Mouse (Mus musculus): ENCODE measurements around the gene Nckap5. TPM values are rescaled to one million over a fixed set of nuclear protein-coding genes. Genes with fewer than 3 reads are reported as not detected.
"Not testable (repeated sequence)": the region's sequence is repeated elsewhere in the genome, so short reads cannot be mapped to it uniquely, and the experiment has no call there.

Gene Nckap5
- polyA plus RNA-seq, 1 experiment from 2014 or later: 10.1 TPM

- Histone ChIP-seq H3K9ac (ENCODE audit: low read length) (no peak overlapping the region), H3K9me3 (ENCODE audit: control insufficient read depth, low read length) (no peaks in the 10 kb centered on the region), H3K27me3 (replicated peaks; ENCODE audit: control insufficient read depth, insufficient read depth, low read length) (no peaks in the 10 kb centered on the region), H3K36me3 (ENCODE audit: control insufficient read depth, insufficient read depth, low read length) (no peaks in the 10 kb centered on the region), H3K4me3 (ENCODE audit: low read depth, low read length) (no peak overlapping the region), H3K4me2 (ENCODE audit: low read length) (no peak overlapping the region), H3K27ac (ENCODE audit: low read depth) (no peak overlapping the region), H3K4me1 (replicated peaks; ENCODE audit: control insufficient read depth, insufficient read depth, low read length) (no peaks in the 10 kb centered on the region)
- 80% methylated on average over 3 of the region's 3 CpGs for WGBS
- no peak for ATAC-seq (replicated peaks; ENCODE audit: low FRiP score, low TSS enrichment, low read depth)
- DNase-seq (ENCODE audit: low spot score): no peak
These were observed 714.6 kb downstream of the Nckap5 start for GRCm38 (mm10) chr1:126116034-126116433.

- WGBS: 84% methylated on average over 3 of the region's 3 CpGs
- H3K9me3 ChIP-seq (ENCODE audit: control insufficient read depth, low read length): no peaks in the 10 kb centered on the region
- ATAC-seq (replicated peaks; ENCODE audit: low FRiP score, low TSS enrichment, low read depth): no peak
- DNase-seq (ENCODE audit: low spot score): no peak
- H3K36me3 ChIP-seq (ENCODE audit: control insufficient read depth, insufficient read depth, low read length): no peaks in the 10 kb centered on the region
- no peak overlapping the region for H3K4me3 ChIP-seq (ENCODE audit: low read depth, low read length)
- H3K27me3 ChIP-seq (replicated peaks; ENCODE audit: control insufficient read depth, insufficient read depth, low read length): no peaks in the 10 kb centered on the region
- H3K4me2 ChIP-seq (ENCODE audit: low read length): no peak overlapping the region
- no peaks in the 10 kb centered on the region for H3K4me1 ChIP-seq (replicated peaks; ENCODE audit: control insufficient read depth, insufficient read depth, low read length)
- H3K9ac ChIP-seq (ENCODE audit: low read length): no peak overlapping the region
- no peak overlapping the region for H3K27ac ChIP-seq (ENCODE audit: low read depth)
These were observed 724.8 kb downstream of the Nckap5 start for GRCm38 (mm10) chr1:126105673-126106256.

GRCm38 (mm10) chr1:126094346-126094745 lies 736.3 kb downstream of the Nckap5 start:
- no peaks in the 10 kb centered on the region for H3K4me1 ChIP-seq (replicated peaks; ENCODE audit: control insufficient read depth, insufficient read depth, low read length)
- no peaks in the 10 kb centered on the region for H3K36me3 ChIP-seq (ENCODE audit: control insufficient read depth, insufficient read depth, low read length)
- H3K9ac ChIP-seq (ENCODE audit: low read length): no peak overlapping the region
- DNase-seq (ENCODE audit: low spot score): no peak
- no peak overlapping the region for H3K4me3 ChIP-seq (ENCODE audit: low read depth, low read length)
- no peak overlapping the region for H3K4me2 ChIP-seq (ENCODE audit: low read length)
- no peak overlapping the region for H3K27ac ChIP-seq (ENCODE audit: low read depth)
- H3K27me3 ChIP-seq (replicated peaks; ENCODE audit: control insufficient read depth, insufficient read depth, low read length): no peaks in the 10 kb centered on the region
- no peak for ATAC-seq (replicated peaks; ENCODE audit: low FRiP score, low TSS enrichment, low read depth)
- 83% methylated on average over 4 of the region's 4 CpGs for WGBS
- H3K9me3 ChIP-seq (ENCODE audit: control insufficient read depth, low read length): no peaks in the 10 kb centered on the region

GRCm38 (mm10) chr1:126091979-126092378 lies 738.6 kb downstream of the Nckap5 start:
- 79% methylated on average over 2 of the region's 2 CpGs for WGBS
- H3K9me3 ChIP-seq (ENCODE audit: control insufficient read depth, low read length); H3K9ac ChIP-seq (ENCODE audit: low read length); H3K4me3 ChIP-seq (ENCODE audit: low read depth, low read length); H3K4me1 ChIP-seq (replicated peaks; ENCODE audit: control insufficient read depth, insufficient read depth, low read length); H3K4me2 ChIP-seq (ENCODE audit: low read length); ATAC-seq (replicated peaks; ENCODE audit: low FRiP score, low TSS enrichment, low read depth); H3K36me3 ChIP-seq (ENCODE audit: control insufficient read depth, insufficient read depth, low read length); DNase-seq (ENCODE audit: low spot score); H3K27ac ChIP-seq (ENCODE audit: low read depth); H3K27me3 ChIP-seq (replicated peaks; ENCODE audit: control insufficient read depth, insufficient read depth, low read length): not testable (repeated sequence)

- no peaks in the 10 kb centered on the region for H3K9me3 ChIP-seq (ENCODE audit: control insufficient read depth, low read length)
- WGBS: 87% methylated on average over 7 of the region's 7 CpGs
- no peak overlapping the region for H3K4me2 ChIP-seq (ENCODE audit: low read length)
- no peak overlapping the region for H3K27ac ChIP-seq (ENCODE audit: low read depth)
- no peaks in the 10 kb centered on the region for H3K4me1 ChIP-seq (replicated peaks; ENCODE audit: control insufficient read depth, insufficient read depth, low read length)
- H3K36me3 ChIP-seq (ENCODE audit: control insufficient read depth, insufficient read depth, low read length): no peaks in the 10 kb centered on the region
- ATAC-seq (replicated peaks; ENCODE audit: low FRiP score, low TSS enrichment, low read depth) (no peak), DNase-seq (ENCODE audit: low spot score) (no peak)
- no peak overlapping the region for H3K4me3 ChIP-seq (ENCODE audit: low read depth, low read length)
- H3K27me3 ChIP-seq (replicated peaks; ENCODE audit: control insufficient read depth, insufficient read depth, low read length): no peaks in the 10 kb centered on the region
- H3K9ac ChIP-seq (ENCODE audit: low read length): no peak overlapping the region
These were observed 743.4 kb downstream of the Nckap5 start for GRCm38 (mm10) chr1:126087181-126087580.

GRCm38 (mm10) chr1:126076312-126076711 lies 754.3 kb downstream of the Nckap5 start:
- DNase-seq (ENCODE audit: low spot score): no peak
- Histone ChIP-seq H3K36me3 (ENCODE audit: control insufficient read depth, insufficient read depth, low read length) (no peaks in the 10 kb centered on the region), H3K4me2 (ENCODE audit: low read length) (no peak overlapping the region), H3K27ac (ENCODE audit: low read depth) (no peak overlapping the region), H3K9me3 (ENCODE audit: control insufficient read depth, low read length) (no peaks in the 10 kb centered on the region), H3K27me3 (replicated peaks; ENCODE audit: control insufficient read depth, insufficient read depth, low read length) (no peaks in the 10 kb centered on the region), H3K4me1 (replicated peaks; ENCODE audit: control insufficient read depth, insufficient read depth, low read length) (no peaks in the 10 kb centered on the region), H3K9ac (ENCODE audit: low read length) (no peak overlapping the region), H3K4me3 (ENCODE audit: low read depth, low read length) (no peak overlapping the region)
- no peak for ATAC-seq (replicated peaks; ENCODE audit: low FRiP score, low TSS enrichment, low read depth)
- WGBS: 67% methylated on average over 4 of the region's 4 CpGs

GRCm38 (mm10) chr1:126070861-126071260 lies 759.7 kb downstream of the Nckap5 start:
- no peaks in the 10 kb centered on the region for H3K4me1 ChIP-seq (replicated peaks; ENCODE audit: control insufficient read depth, insufficient read depth, low read length)
- no peak overlapping the region for H3K4me3 ChIP-seq (ENCODE audit: low read depth, low read length)
- DNase-seq (ENCODE audit: low spot score): no peak
- H3K4me2 ChIP-seq (ENCODE audit: low read length): no peak overlapping the region
- no peak overlapping the region for H3K27ac ChIP-seq (ENCODE audit: low read depth)
- no peaks in the 10 kb centered on the region for H3K27me3 ChIP-seq (replicated peaks; ENCODE audit: control insufficient read depth, insufficient read depth, low read length)
- H3K36me3 ChIP-seq (ENCODE audit: control insufficient read depth, insufficient read depth, low read length): no peaks in the 10 kb centered on the region
- 86% methylated on average over 2 of the region's 2 CpGs for WGBS
- no peak overlapping the region for H3K9ac ChIP-seq (ENCODE audit: low read length)
- no peak for ATAC-seq (replicated peaks; ENCODE audit: low FRiP score, low TSS enrichment, low read depth)
- no peaks in the 10 kb centered on the region for H3K9me3 ChIP-seq (ENCODE audit: control insufficient read depth, low read length)

GRCm38 (mm10) chr1:126051491-126051890 lies 779.1 kb downstream of the Nckap5 start:
- WGBS: 80% methylated on average over 3 of the region's 3 CpGs
- Histone ChIP-seq H3K4me3 (ENCODE audit: low read depth, low read length) (no peak overlapping the region), H3K4me1 (replicated peaks; ENCODE audit: control insufficient read depth, insufficient read depth, low read length) (no peaks in the 10 kb centered on the region), H3K36me3 (ENCODE audit: control insufficient read depth, insufficient read depth, low read length) (no peaks in the 10 kb centered on the region), H3K27ac (ENCODE audit: low read depth) (no peak overlapping the region), H3K4me2 (ENCODE audit: low read length) (no peak overlapping the region), H3K9ac (ENCODE audit: low read length) (no peak overlapping the region), H3K27me3 (replicated peaks; ENCODE audit: control insufficient read depth, insufficient read depth, low read length) (no peaks in the 10 kb centered on the region), H3K9me3 (ENCODE audit: control insufficient read depth, low read length) (no peaks in the 10 kb centered on the region)
- no peak for ATAC-seq (replicated peaks; ENCODE audit: low FRiP score, low TSS enrichment, low read depth)
- no peak for DNase-seq (ENCODE audit: low spot score)

- H3K4me1 ChIP-seq (replicated peaks; ENCODE audit: control insufficient read depth, insufficient read depth, low read length): no peaks in the 10 kb centered on the region
- H3K9me3 ChIP-seq (ENCODE audit: control insufficient read depth, low read length): no peaks in the 10 kb centered on the region
- no peaks in the 10 kb centered on the region for H3K27me3 ChIP-seq (replicated peaks; ENCODE audit: control insufficient read depth, insufficient read depth, low read length)
- DNase-seq (ENCODE audit: low spot score) (no peak), ATAC-seq (replicated peaks; ENCODE audit: low FRiP score, low TSS enrichment, low read depth) (no peak)
- no peak overlapping the region for H3K4me2 ChIP-seq (ENCODE audit: low read length)
- no peak overlapping the region for H3K27ac ChIP-seq (ENCODE audit: low read depth)
- WGBS: 92% methylated on average over 5 of the region's 5 CpGs
- H3K9ac ChIP-seq (ENCODE audit: low read length): no peak overlapping the region
- no peaks in the 10 kb centered on the region for H3K36me3 ChIP-seq (ENCODE audit: control insufficient read depth, insufficient read depth, low read length)
- no peak overlapping the region for H3K4me3 ChIP-seq (ENCODE audit: low read depth, low read length)
These were observed 787.7 kb downstream of the Nckap5 start for GRCm38 (mm10) chr1:126042886-126043285.
